Mouse (Mus musculus): ENCODE data around the gene Hnrnpm. TPM values are rescaled to one million over a fixed set of nuclear protein-coding genes. Genes with fewer than 3 reads are reported as not detected.
"Not testable (repeated sequence)": the region's sequence is repeated elsewhere in the genome, so short reads cannot be mapped to it uniquely, and the experiment has no call there.

Hnrnpm gene
- 100 to 1,000 TPM; 131 to 157 (median 141) TPM for total RNA-seq (2022)

GRCm38 (mm10) chr17:33686760-33687159 is at the start of gene Hnrnpm:
TSS of gene Hnrnpm (minus strand) at chr17:33686860.
- DNase-seq (ENCODE audit: low spot score in 2 of 2) = no peak

GRCm38 (mm10) chr17:33733526-33733925 is 46.9 kb upstream of the Hnrnpm start:
- DNase-seq (ENCODE audit: low spot score in 2 of 2) = not testable (repeated sequence)

- DNase-seq (ENCODE audit: low spot score in 2 of 2) = not testable (repeated sequence)
Observed at GRCm38 (mm10) chr17:33732556-33733083, 46.0 kb upstream of the Hnrnpm start.

GRCm38 (mm10) chr17:33729215-33729614 is 42.6 kb upstream of the Hnrnpm start:
- DNase-seq (ENCODE audit: low spot score in 2 of 2) = no peak

GRCm38 (mm10) chr17:33728396-33728795 is 41.7 kb upstream of the Hnrnpm start:
- DNase-seq (ENCODE audit: low spot score in 2 of 2) = no peak

- DNase-seq (ENCODE audit: low spot score in 2 of 2) = no peak
Observed at GRCm38 (mm10) chr17:33719736-33720378, 33.2 kb upstream of the Hnrnpm start.

GRCm38 (mm10) chr17:33718944-33719725 is 32.5 kb upstream of the Hnrnpm start:
- no peak for DNase-seq (ENCODE audit: low spot score in 2 of 2)

GRCm38 (mm10) chr17:33718384-33718881 is 31.8 kb upstream of the Hnrnpm start, which contains the start of gene March2:
TSS of gene March2 (minus strand) at chr17:33718670.
- DNase-seq (ENCODE audit: low spot score in 2 of 2) = peak; percentile 95 to 96

GRCm38 (mm10) chr17:33717982-33718381 is 31.3 kb upstream of the Hnrnpm start:
- DNase-seq (ENCODE audit: low spot score in 2 of 2) = no peak

GRCm38 (mm10) chr17:33717246-33717645 is 30.6 kb upstream of the Hnrnpm start:
- no peak for DNase-seq (ENCODE audit: low spot score in 2 of 2)

- no peak for DNase-seq (ENCODE audit: low spot score in 2 of 2)
Observed at GRCm38 (mm10) chr17:33714779-33715178, 28.1 kb upstream of the Hnrnpm start.

GRCm38 (mm10) chr17:33713271-33713670 is 26.6 kb upstream of the Hnrnpm start:
- DNase-seq (ENCODE audit: low spot score in 2 of 2) = no peak

GRCm38 (mm10) chr17:33709834-33710233 is 23.2 kb upstream of the Hnrnpm start:
- no peak for DNase-seq (ENCODE audit: low spot score in 2 of 2)

- no peak for DNase-seq (ENCODE audit: low spot score in 2 of 2)
Observed at GRCm38 (mm10) chr17:33703091-33703490, 16.4 kb upstream of the Hnrnpm start.

GRCm38 (mm10) chr17:33702178-33702577 is 15.5 kb upstream of the Hnrnpm start:
- no peak for DNase-seq (ENCODE audit: low spot score in 2 of 2)

- no peak for DNase-seq (ENCODE audit: low spot score in 2 of 2)
Observed at GRCm38 (mm10) chr17:33695471-33695870, 8.8 kb upstream of the Hnrnpm start.

GRCm38 (mm10) chr17:33685249-33685653 is 1.4 kb downstream of the Hnrnpm start:
- DNase-seq (ENCODE audit: low spot score in 2 of 2) = peak; percentile 95 to 97

GRCm38 (mm10) chr17:33684671-33685231 is 1.9 kb downstream of the Hnrnpm start:
- peak; percentile 60 to 75 for DNase-seq (ENCODE audit: low spot score in 2 of 2)

GRCm38 (mm10) chr17:33681767-33682166 is 4.9 kb downstream of the Hnrnpm start:
- DNase-seq (ENCODE audit: low spot score in 2 of 2) = no peak

- DNase-seq (ENCODE audit: low spot score in 2 of 2) = no peak
Observed at GRCm38 (mm10) chr17:33678771-33679170, 7.9 kb downstream of the Hnrnpm start.

GRCm38 (mm10) chr17:33676086-33676485 is 10.6 kb downstream of the Hnrnpm start:
- DNase-seq (ENCODE audit: low spot score in 2 of 2) = no peak

GRCm38 (mm10) chr17:33675452-33675851 is 11.2 kb downstream of the Hnrnpm start:
- no peak for DNase-seq (ENCODE audit: low spot score in 2 of 2)

All from layer of hippocampus, adult 8-10 months (tissue).